Mouse (Mus musculus): ENCODE data around the gene Uso1. TPM values are rescaled to one million over a fixed set of nuclear protein-coding genes. Genes with fewer than 3 reads are reported as not detected.
A peak's percentile ranks its signal among the peaks of the same experiment; 100 is the strongest.

Uso1 gene
- total RNA-seq, 1 experiment, result 51.6 TPM

GRCm38 (mm10) chr5:92218915-92219793 is 81.4 kb downstream of the Uso1 start:
- Histone ChIP-seq H3K4me1 (ENCODE audit: control insufficient read depth in 2 of 2, insufficient read depth in 2 of 2, low read length in 2 of 2, poor library complexity in 1 of 2) (peaks cover 0 to 2% of the 10 kb centered on the region in 2 experiments; a peak in 1 of 4 replicates), H3K9me3 (ENCODE audit: control insufficient read depth, insufficient read depth, low read depth, low read length) (no peaks in the 10 kb centered on the region), H3K9ac (ENCODE audit: insufficient read depth, low read depth, low read length, poor library complexity, severe bottlenecking) (no peak overlapping the region), H3K36me3 (ENCODE audit: control insufficient read depth, insufficient read depth, low read length, poor library complexity, severe bottlenecking) (no peaks in the 10 kb centered on the region), H3K4me3 (ENCODE audit: insufficient read depth in 1 of 2, low read depth in 1 of 2, low read length in 2 of 2, poor library complexity in 1 of 2, severe bottlenecking in 1 of 2) (0 out of 4 replicates have a peak overlapping the region, but pooled peaks of 1 of the 2 experiments have one; percentile 11), H3K27ac (ENCODE audit: insufficient read depth, low read depth, low read length, poor library complexity, severe bottlenecking) (peak overlapping the region; percentile 82)
- in situ Hi-C loops (cut with MboI; ENCODE audit: low sequenced_read_pairs in 2 of 2, unreplicated experiment in 2 of 2), result no loop called here
- no peak for DNase-seq (ENCODE audit: low read depth, low spot score)
- TF ChIP-seq HCFC1 (IDR thresholded peaks at IDR 0.05; ENCODE audit: borderline replicate concordance, insufficient read depth, low read length) (no peak), ZNF384 (IDR thresholded peaks at IDR 0.05; ENCODE audit: low read depth, low read length) (peak; percentile 22; the same call in 1 of the 2 replicates), CHD2 (IDR thresholded peaks at IDR 0.05; ENCODE audit: low read depth, low read length) (no peak), MAFK (IDR thresholded peaks at IDR 0.05; ENCODE audit: insufficient read depth, low read depth, low read length) (no peak), ZC3H11A (IDR thresholded peaks at IDR 0.05; ENCODE audit: borderline replicate concordance, low read depth, low read length) (no peak)

DNA sequence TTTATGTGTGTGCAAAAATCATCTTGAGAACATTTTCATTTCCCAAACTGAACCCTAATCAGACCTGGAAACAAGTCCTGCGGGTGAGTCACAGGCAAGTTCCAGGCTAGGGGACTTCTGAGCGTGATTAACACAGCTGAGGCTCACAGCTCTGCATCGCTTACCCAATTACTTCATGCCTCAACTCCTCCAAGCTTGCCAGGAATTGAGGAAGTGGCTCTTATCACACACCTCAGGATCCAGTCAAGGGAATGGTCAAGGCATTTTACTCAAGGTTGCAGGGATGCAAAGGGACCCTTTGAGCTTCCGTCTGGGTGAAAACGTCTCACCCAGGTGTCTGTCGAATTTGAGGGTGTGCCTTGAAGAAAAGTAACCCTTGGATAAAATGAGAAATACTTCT is 82.1 kb downstream of the Uso1 start:
- no peak for DNase-seq (ENCODE audit: low read depth, low spot score)
- Histone ChIP-seq H3K9me3 (ENCODE audit: control insufficient read depth, insufficient read depth, low read depth, low read length) (no peaks in the 10 kb centered on the region), H3K9ac (ENCODE audit: insufficient read depth, low read depth, low read length, poor library complexity, severe bottlenecking) (no peak overlapping the region), H3K27ac (ENCODE audit: insufficient read depth, low read depth, low read length, poor library complexity, severe bottlenecking) (no peak overlapping the region), H3K36me3 (ENCODE audit: control insufficient read depth, insufficient read depth, low read length, poor library complexity, severe bottlenecking) (no peaks in the 10 kb centered on the region), H3K4me3 (ENCODE audit: insufficient read depth in 1 of 2, low read depth in 1 of 2, low read length in 2 of 2, poor library complexity in 1 of 2, severe bottlenecking in 1 of 2) (no peak overlapping the region), H3K4me1 (ENCODE audit: control insufficient read depth in 2 of 2, insufficient read depth in 2 of 2, low read length in 2 of 2, poor library complexity in 1 of 2) (peaks cover 0 to 2% of the 10 kb centered on the region in 2 experiments; a peak in 1 of 4 replicates)
- TF ChIP-seq MAFK (IDR thresholded peaks at IDR 0.05; ENCODE audit: insufficient read depth, low read depth, low read length), result no peak
- TF ChIP-seq HCFC1 (IDR thresholded peaks at IDR 0.05; ENCODE audit: borderline replicate concordance, insufficient read depth, low read length), result no peak
- no peak for TF ChIP-seq ZNF384 (IDR thresholded peaks at IDR 0.05; ENCODE audit: low read depth, low read length)
- TF ChIP-seq CHD2 (IDR thresholded peaks at IDR 0.05; ENCODE audit: low read depth, low read length), result no peak
- no peak for TF ChIP-seq ZC3H11A (IDR thresholded peaks at IDR 0.05; ENCODE audit: borderline replicate concordance, low read depth, low read length)
- in situ Hi-C loops (cut with MboI; ENCODE audit: low sequenced_read_pairs in 2 of 2, unreplicated experiment in 2 of 2), result no loop called here

DNA sequence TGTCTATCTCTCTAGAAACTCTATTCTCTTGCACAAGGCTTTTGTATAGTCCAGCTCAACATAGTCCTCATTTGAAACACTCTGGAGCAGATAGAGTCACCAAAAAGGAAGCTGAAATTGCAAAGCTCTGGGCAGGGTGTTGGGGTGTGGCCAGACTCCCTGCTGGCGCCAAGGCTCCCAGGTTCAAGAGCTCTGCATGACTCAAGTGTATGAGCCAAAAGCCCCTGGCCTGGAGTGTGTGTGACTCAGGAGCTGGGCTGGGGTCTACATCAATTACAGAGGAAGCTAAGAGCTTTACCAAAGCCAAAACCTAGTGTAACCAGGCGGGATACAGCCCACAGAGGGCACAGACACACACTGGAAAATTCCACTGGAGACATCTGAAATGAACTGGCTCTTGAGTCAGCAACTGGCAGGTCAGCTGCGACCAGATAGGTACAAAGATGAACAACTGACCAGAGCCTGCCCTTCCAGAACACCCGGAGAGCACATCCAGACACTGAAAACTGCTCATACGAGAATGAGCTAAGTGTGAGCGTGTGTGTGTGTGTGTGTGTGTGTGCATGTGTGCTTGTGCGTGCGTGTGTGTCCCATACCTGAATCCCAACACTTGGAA is 82.7 kb downstream of the Uso1 start:
- Histone ChIP-seq H3K9me3 (ENCODE audit: control insufficient read depth, insufficient read depth, low read depth, low read length) (no peaks in the 10 kb centered on the region), H3K27ac (ENCODE audit: insufficient read depth, low read depth, low read length, poor library complexity, severe bottlenecking) (no peak overlapping the region)
- TF ChIP-seq CHD2 (IDR thresholded peaks at IDR 0.05; ENCODE audit: low read depth, low read length) (no peak), ZC3H11A (IDR thresholded peaks at IDR 0.05; ENCODE audit: borderline replicate concordance, low read depth, low read length) (no peak), MAFK (IDR thresholded peaks at IDR 0.05; ENCODE audit: insufficient read depth, low read depth, low read length) (no peak), ZNF384 (IDR thresholded peaks at IDR 0.05; ENCODE audit: low read depth, low read length) (no peak), HCFC1 (IDR thresholded peaks at IDR 0.05; ENCODE audit: borderline replicate concordance, insufficient read depth, low read length) (no peak)

DNA sequence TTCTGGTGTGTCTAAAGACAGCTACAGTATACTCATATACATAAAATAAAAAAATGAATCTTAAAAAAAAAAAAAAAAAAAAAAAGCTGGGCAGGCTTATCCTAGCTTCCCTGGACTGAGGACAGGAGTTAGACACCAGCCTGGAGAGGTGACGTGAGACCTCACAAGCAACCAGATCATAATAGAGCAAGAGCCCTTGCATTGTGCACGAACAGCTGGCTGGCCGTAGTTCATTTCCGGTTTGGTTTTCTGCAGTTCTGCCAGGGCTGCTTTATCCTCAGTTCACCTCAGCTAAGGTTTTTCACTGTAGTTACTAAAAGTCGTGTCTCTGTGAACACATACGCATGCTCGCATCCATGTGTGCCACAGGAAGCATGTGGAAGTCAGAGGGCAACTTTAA is 90.0 kb downstream of the Uso1 start:
- Histone ChIP-seq H3K4me3 (ENCODE audit: insufficient read depth in 1 of 2, low read depth in 1 of 2, low read length in 2 of 2, poor library complexity in 1 of 2, severe bottlenecking in 1 of 2) (no peak overlapping the region), H3K4me1 (ENCODE audit: control insufficient read depth in 2 of 2, insufficient read depth in 2 of 2, low read length in 2 of 2, poor library complexity in 1 of 2) (peaks cover 0 to 4% of the 10 kb centered on the region in 2 experiments; a peak in 1 of 4 replicates), H3K36me3 (ENCODE audit: control insufficient read depth, insufficient read depth, low read length, poor library complexity, severe bottlenecking) (no peaks in the 10 kb centered on the region; the same call in 1 of the 2 replicates), H3K9ac (ENCODE audit: insufficient read depth, low read depth, low read length, poor library complexity, severe bottlenecking) (no peak overlapping the region), H3K9me3 (ENCODE audit: control insufficient read depth, insufficient read depth, low read depth, low read length) (no peaks in the 10 kb centered on the region), H3K27ac (ENCODE audit: insufficient read depth, low read depth, low read length, poor library complexity, severe bottlenecking) (no peak overlapping the region)
- in situ Hi-C loops (cut with MboI; ENCODE audit: low sequenced_read_pairs in 2 of 2, unreplicated experiment in 2 of 2), result no loop called here
- TF ChIP-seq ZC3H11A (IDR thresholded peaks at IDR 0.05; ENCODE audit: borderline replicate concordance, low read depth, low read length), result no peak
- no peak for TF ChIP-seq CHD2 (IDR thresholded peaks at IDR 0.05; ENCODE audit: low read depth, low read length)
- TF ChIP-seq HCFC1 (IDR thresholded peaks at IDR 0.05; ENCODE audit: borderline replicate concordance, insufficient read depth, low read length), result no peak
- TF ChIP-seq MAFK (IDR thresholded peaks at IDR 0.05; ENCODE audit: insufficient read depth, low read depth, low read length), result no peak
- no peak for TF ChIP-seq ZNF384 (IDR thresholded peaks at IDR 0.05; ENCODE audit: low read depth, low read length)
- DNase-seq (ENCODE audit: low read depth, low spot score), result no peak

More for the DNA sequence above, 82.7 kb downstream of the Uso1 start:
- in situ Hi-C loops (cut with MboI; ENCODE audit: low sequenced_read_pairs in 2 of 2, unreplicated experiment in 2 of 2), result no loop called here
- peaks cover 0 to 2% of the 10 kb centered on the region in 2 experiments; a peak in 1 of 4 replicates for H3K4me1 ChIP-seq (ENCODE audit: control insufficient read depth in 2 of 2, insufficient read depth in 2 of 2, low read length in 2 of 2, poor library complexity in 1 of 2)
- H3K9ac ChIP-seq (ENCODE audit: insufficient read depth, low read depth, low read length, poor library complexity, severe bottlenecking), result no peak overlapping the region
- no peak for DNase-seq (ENCODE audit: low read depth, low spot score)
- no peaks in the 10 kb centered on the region for H3K36me3 ChIP-seq (ENCODE audit: control insufficient read depth, insufficient read depth, low read length, poor library complexity, severe bottlenecking)
- no peak overlapping the region for H3K4me3 ChIP-seq (ENCODE audit: insufficient read depth in 1 of 2, low read depth in 1 of 2, low read length in 2 of 2, poor library complexity in 1 of 2, severe bottlenecking in 1 of 2)

All from ES-E14 (cell line).